Mouse (Mus musculus): Measurements from ENCODE around the gene Rimbp3.
"Not testable (repeated sequence)": the region's sequence is repeated elsewhere in the genome, so short reads cannot be mapped to it uniquely, and the experiment has no call there.

The Rimbp3 gene

DNA sequence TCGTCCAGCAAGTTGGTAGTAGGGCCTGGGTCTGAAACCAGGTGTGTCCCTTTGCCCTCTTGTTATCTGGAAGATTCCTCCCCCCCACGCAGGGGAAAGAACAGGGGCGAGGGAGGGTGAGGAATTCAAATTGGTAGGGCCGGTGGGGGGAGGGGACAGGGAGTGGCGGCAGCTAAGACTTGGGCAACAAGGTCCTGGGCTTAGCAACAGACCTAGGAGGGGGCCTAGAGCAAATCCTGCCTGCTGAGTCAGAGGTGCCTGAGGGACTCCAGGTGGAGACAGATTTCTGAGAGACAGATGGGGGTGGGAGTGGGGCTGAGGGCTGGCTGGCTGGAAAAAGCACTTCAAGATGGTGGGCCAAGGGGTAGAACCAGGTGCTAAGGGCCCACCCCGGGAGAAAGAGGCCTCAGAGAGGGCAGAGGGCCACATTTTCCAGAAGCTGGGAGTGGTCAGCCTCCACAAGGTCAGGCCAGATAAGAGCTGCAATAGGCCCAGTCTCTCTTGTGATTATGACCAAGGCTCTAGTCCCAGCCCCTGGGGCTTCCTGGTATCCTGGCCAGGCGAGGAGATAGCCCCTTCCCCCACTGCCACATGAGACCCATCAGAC lies 11.8 kb downstream of the Rimbp3 start:
- DNase-seq (ENCODE audit: low spot score in 2 of 2), result no peak

DNA sequence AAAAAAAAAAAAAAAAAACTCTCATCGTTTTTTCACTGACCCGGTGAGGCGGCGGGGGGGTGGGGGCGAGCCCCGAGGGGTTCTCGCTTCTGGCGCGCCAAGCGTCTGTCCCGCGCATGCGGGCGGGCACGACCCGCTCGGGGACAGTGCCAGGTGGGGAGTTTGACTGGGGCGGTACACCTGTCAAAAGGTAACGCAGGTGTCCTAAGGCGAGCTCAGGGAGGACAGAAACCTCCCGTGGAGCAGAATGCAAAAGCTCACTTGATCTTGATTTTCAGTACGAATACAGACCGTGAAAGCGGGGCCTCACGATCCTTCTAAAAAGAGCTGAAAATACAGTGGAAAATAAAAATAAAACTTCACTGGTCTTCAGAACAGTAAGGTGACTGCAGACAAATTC lies 13.8 kb downstream of the Rimbp3 start:
- peak; percentile 92 to 97 for DNase-seq (ENCODE audit: low spot score in 2 of 2)

DNA sequence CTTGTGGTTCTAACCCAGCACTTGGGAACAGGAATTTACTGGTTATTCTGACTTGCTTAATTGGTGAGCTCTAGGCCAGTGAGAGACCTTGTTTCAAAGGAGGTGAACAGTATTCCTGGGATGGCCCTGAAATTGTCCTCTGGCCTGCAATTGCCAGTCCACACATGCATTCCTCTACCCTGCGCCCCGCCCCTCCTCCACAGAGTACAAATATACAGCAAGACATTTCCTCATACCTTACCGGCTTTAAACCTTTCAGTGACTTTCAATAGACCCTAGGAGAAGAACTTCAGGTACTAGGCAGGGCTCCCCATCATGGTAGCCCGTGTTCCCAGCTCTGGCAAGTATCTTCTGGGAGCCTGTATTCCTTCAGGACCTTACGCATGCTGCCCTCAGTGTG lies 17.2 kb downstream of the Rimbp3 start:
- DNase-seq (ENCODE audit: low spot score in 2 of 2), result no peak

DNA sequence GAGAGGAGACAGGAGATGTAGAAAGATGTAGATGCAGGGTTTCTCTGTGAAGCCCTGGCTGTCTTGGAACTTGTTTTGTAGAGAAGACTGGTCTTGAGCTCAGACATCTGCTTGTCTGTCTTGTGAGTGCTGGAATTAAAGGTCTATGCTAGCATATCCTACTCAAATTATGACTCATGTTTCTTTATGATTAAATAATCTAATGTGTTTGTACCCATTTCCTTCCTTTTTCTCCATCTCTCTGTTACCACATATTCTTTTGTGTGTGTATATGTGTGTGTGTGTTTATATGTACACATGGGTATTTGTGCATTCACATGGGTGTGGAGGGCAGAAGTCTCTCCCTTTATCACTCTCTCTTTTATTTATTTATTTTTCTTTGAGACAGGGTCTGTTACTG lies 18.1 kb downstream of the Rimbp3 start:
- no peak for DNase-seq (ENCODE audit: low spot score in 2 of 2)

DNA sequence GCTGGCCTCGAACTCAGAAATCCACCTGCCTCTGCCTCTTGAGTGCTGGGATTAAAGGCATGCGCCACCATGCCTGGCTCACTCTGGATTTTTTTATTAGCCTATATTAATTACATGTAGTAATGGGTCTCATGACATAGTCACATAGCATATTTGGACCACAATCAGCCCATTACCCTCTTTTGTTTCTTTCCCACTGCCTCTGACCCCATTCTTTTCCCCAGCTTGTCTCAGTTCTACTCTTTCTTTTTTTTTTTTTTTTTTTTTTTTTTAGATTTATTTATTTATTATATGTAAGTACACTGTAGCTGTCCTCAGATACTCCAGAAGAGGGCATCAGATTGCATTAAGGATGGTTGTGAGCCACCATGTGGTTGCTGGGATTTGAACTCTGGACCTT lies 23.1 kb downstream of the Rimbp3 start:
- not testable (repeated sequence) for DNase-seq (ENCODE audit: low spot score in 2 of 2)

DNA sequence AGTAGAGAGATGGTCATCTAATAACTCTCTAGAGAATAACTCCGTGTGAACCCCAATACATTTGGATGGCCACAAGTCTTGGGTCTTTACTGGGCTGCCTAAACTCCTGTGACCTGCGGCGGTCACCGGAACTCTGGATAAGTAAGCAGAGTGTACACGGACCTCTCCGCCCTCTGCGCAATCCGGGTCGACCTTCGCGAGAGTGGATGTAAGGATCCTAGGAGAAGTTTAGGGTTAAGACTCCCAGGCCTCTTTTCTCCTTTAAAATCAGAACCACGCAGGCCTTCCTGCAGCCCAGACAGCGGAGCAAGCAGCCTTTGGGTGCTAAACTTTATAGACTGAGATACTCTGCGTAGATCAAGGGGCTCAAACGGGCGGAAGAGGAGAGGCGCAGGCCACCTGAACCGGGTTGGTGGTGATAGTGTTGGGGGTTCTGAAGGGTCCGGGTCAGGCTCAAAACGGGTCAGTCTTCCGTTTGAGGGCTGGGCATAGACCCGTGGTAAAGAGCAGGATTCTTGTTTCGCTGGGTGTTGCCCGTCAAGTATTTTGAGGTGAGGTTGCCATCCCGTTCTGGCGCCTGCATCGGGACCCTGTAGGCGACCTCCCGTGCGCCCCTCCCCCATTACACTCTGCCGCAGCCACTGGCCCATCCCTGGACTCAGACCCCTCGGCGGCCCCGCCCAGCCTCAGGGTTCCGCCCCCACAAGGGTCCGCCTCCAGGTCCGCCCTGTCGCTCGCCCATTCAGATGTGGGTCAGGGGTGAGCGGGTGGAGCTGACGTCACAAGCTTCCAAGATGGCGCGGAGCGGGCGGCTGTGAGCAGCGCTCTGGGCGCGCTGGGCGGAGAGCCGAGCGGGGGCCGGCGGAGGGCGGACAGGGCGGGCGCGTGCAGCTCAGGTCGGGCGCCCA lies 24.6 kb downstream of the Rimbp3 start, which contains the start of gene Hic2:
TSS of gene Hic2 (plus strand) at position 779 of the 908 bp plus-strand sequence.
- peak; percentile 68 to 77 for DNase-seq (ENCODE audit: low spot score in 2 of 2)

DNA sequence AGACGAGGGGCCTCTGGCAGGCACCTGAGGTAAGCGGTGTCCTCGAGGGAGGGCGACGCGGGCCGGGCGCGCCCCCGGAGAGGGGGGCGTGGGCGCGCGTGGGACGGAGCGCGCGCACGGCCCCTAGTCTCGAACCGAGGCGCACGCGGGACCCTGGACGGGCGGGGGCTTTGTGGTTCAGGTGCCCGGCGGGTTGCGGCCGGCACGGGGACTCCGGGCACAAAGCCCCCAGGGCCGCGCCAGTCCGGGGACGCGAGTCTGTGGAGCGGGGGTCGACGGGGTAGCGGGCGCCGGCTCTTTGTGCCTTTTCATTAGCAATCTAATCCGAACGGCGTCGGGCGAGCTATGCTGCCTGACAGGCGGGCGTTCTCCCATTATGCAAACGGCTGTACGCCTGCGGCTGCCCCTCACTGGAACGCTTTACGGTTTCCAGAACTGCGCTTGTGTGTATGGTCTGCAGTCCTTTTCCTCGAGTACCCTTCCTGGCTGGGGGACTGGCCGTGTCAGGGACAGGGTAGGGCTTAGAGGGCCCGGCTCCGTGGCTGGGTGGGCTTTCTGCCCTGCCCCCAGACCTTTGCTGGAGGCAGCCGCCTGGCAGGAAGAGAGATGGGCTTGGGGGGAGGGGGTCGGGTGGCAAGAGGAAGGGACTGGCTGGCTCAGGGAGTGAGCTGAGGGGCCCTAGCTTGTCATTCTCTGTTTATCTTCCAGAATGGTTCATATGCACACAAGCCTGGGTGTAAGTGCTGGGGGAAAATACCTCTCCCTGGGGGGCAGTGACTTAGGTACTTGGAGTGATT lies 25.5 kb downstream of the Rimbp3 start:
- no peak for DNase-seq (ENCODE audit: low spot score in 2 of 2)

DNA sequence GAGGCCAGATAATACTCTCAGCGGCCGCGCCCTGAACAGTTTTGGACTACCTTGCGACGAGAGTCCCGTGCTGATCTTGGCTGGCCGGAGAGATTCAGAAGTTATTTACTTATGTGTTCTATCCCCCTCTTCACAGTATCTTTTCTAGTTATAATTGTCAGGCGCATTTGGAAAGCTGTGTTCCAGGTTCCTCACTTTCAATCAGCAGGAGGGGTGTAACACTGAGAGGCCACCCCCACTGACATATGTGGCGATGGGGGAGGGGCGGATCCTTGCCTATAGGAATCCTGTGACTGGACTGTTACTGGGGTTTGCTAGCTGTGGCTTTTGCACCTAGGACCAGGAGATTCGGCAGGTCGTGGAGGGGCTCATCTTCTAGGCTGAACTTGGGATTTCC lies 26.1 kb downstream of the Rimbp3 start:
- DNase-seq (ENCODE audit: low spot score in 2 of 2), result no peak

DNA sequence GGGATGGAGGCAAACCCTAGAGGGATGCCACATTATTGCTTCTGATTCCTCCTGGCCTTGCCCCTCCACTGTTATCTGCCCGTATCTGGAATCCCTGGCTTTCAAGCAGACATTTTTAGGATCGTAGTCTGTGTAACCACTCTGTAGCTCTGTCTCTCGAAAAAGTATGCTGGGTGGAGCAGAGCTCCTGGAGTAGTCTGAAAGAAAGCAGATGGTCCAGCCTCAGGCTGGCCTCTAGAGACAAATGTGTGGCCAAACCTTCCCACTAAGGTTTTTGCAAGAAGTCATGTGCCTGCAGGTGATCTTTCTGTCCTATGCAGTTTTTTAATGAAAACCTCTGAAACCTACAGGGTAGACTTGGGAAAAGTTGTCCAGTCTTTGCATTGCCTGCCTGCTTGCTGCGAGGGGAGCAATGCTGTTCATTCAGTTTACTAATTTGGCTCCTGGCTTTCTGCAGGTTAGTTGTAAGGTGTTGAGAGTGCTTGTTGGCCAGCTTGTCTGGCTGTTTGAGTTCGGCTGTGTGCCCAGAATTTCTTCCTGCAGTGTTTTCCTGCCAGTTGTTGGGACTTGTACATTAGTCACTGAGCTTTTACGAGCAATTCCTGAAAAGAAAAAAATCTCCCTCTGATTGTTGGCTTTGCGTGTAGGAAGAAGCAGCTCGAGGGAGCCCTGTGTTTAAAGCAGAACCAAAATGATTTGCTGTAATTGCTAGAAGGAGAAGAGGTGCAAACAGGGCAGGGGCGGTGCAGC lies 26.7 kb downstream of the Rimbp3 start:
- no peak for DNase-seq (ENCODE audit: low spot score in 2 of 2)

DNA sequence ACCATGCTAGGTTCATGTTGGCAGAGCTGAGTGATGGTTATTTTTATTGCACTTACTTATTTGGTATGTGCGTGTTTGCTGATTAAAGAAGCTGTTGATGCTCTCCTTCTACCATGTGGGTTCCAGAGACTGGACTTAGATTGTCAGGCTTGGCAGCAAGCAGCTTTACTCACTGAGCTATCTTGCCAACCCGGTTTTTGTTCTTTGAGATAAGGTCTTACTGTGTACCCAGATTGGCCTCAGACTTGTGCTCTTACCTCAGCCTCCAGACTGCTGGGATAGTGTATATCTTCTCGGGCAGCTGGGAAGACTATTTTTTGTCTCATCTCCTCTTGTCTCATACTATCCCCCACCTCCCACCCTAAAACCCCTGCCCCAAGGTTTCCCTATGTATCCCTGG lies 29.2 kb downstream of the Rimbp3 start:
- DNase-seq (ENCODE audit: low spot score in 2 of 2), result no peak

DNA sequence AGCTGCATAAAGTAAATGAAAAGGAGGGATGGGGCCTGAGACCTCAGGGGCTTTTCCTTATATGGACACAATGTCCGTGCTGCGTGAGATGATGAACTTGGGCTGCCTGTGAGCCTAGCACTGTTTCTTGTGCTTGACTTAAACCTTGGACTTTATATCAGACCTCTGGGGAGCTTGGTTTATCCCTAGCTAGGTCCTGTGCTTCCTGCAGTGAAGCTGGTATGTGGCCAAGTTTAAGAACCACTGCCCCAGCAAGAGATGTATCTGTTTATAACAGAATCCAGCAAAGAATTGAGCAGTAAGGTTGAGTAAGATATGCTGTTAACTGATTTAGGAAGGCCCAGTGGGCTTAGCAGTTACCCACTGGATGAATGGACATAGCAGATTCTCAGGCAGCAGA lies 31.0 kb downstream of the Rimbp3 start:
- DNase-seq (ENCODE audit: low spot score in 2 of 2), result no peak

DNA sequence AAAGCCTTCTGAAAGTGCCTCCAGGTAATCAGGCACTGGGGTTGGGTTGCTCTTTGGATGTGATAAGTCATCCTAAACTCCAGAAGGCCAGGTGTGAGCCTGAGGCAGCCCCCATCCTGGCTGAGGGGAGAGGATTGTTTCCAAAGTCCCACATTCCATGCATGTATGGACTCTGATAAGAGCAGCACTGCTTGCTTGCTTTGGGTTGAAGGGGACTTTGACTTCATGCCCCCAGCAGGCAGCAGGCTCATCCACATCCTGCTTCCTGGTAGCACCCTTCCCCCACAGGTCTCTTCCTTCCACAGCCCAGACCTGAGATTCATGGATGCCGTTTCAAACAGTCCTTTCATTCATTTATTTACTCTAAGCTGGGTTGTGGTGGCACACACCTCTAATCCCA lies 35.3 kb downstream of the Rimbp3 start:
- DNase-seq (ENCODE audit: low spot score in 2 of 2), result no peak

DNA sequence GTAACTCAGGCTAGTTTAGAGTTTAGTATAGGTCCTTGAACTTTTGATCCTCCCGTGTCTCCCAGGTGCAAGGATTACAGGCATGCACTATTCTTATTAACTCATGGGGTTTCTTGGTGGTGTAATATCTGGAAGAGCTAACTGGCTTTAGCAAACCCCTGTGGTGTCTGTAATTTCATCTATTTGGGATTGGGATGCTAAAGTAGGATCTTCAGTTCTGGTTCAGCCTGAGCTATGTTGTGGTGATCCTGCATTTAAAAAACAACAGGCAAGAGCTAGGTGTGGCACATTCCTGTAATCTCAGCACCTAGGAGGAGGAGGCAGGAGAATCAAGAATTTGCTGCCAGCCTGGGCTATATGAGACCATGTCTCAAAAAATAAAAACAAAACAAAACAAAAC lies 36.6 kb downstream of the Rimbp3 start:
- no peak for DNase-seq (ENCODE audit: low spot score in 2 of 2)

DNA sequence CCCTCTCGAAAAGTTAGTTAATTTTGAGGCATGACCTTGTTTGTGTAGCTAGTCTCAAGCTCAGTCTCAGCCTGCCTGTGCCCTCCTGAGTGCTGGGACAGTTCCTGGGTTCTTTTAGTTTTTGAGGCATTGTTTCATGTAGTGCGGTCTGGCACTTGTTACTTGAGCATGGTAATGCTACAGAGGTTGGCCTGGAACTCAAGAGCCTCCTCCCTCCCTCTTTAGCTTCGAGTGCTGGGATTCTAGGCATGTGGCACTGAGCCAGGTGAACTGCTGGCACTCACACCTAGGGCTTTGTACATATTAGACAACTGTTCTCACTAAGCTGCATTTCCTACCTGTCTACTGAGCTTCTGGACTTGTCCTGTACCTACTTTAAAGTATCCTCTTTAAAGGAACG lies 39.3 kb downstream of the Rimbp3 start:
- DNase-seq (ENCODE audit: low spot score in 2 of 2), result no peak

DNA sequence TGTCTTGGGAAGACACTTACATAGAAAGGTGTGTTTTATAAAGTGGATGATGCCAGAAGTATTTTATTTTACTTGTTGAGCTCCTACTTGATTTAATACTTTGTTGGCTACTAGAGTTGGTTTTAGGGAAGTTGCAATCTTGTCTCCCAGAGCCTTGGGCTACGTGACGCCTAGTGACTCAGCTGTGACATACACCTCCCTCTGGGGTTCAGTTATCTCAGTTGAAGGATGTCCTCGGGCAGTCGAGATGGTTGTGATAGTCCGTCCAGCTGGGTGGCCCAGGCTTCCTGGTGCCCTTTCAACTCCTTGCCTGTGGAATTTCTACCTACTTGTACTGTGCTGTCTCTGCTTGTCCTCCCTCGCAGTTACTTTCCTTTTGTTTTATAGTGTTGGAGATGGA lies 40.7 kb downstream of the Rimbp3 start:
- DNase-seq (ENCODE audit: low spot score in 2 of 2), result no peak

DNA sequence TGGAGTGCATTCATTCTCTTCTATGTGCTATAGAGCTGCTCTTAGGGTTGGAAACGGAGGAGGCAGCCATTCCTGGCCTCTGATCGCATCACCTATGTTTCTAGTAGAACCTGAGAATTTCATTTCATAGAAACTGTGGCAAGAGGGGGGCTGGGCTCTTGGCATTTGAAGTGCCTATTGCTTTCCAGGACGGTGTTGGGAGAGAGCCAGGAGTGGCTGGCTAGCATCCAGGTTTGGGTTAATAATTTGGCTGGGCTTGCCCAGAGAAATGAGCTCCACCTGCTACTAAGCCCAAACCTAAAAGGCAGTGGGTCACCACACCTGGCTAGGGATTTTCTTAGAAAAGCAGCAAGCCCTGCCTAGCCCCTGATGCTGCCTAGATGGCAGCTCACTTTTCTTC lies 43.1 kb downstream of the Rimbp3 start:
- DNase-seq (ENCODE audit: low spot score in 2 of 2), result no peak

DNA sequence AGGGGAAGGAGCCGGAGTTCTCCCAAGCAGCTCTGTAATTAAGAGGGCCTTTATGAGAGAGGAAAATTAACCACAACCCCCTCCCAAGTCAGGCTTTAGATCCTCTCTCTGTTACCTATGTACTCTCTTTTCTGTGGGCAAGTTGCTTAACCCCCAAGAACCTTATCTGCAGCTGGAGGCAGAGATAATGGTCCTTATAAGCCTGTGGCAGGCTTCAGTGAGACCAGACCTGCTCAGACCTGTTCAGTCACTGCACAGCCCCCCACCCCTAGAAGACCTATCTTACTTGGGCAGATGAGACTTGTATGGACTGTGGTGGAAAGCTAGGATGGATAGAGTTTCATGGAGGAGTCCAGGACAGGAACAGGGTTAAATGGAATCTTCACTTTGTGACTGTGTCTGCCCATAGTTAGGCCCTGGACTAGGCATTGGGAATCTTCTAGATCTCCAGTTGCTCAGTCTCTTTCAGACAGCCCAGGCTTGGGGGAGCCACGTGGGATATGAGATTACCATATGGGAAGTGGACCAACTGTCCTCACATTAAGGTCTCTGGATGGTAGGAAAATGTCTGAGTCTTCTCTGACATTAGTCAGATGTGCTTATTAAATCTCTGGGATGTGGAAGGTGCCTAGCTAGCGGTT lies 43.8 kb downstream of the Rimbp3 start:
- DNase-seq (ENCODE audit: low spot score in 2 of 2), result no peak

DNA sequence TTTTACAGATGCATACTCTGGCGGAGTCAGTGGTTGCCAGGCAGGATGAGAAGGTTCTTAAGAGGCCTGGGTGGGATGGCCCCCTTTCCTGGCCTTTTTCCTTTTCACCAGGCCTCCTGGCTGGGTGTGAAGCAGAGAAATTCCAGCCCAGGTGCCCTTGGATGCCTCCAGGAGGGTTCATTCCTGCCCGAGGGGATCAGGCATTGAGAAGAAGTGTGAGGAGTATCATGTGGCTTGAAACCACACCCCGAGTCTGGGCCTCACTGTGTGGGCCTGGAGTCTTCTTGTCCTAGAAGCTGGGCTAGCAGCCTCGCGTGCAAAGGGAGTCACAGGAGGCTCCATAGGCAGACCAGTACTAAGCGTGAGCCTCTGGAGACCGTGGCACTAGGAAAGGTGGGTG lies 44.4 kb downstream of the Rimbp3 start:
- DNase-seq (ENCODE audit: low spot score in 2 of 2), result no peak

DNA sequence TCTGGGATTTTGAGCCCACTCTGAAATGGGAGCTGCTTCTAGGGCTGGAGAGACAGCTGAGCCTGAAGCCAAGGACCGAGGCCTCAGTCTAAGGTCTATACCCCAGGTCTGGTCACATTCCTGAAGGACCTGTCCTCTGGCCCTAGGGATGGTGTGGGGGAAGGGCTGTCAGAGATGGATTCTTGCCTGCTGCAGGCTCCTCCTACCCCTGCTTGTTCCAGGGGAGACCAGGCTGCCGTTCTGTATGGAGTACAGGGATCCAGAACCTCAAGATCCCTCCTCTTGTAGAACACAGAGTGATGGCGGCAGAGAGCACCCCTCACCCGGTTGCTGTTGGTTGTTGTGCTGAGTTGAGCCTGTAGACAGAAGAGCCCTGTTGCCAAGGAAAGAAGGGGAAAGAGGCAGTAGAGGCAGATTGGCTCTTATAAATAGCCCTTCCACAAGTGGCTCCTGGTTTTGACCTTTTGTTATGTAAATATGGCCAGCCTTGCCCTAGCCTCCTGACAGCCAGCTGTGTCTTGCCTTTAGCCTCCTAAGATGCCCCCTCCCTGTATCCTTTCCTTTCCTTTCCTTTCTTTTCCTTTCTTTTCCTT lies 45.7 kb downstream of the Rimbp3 start:
- no peak for DNase-seq (ENCODE audit: low spot score in 2 of 2)

DNA sequence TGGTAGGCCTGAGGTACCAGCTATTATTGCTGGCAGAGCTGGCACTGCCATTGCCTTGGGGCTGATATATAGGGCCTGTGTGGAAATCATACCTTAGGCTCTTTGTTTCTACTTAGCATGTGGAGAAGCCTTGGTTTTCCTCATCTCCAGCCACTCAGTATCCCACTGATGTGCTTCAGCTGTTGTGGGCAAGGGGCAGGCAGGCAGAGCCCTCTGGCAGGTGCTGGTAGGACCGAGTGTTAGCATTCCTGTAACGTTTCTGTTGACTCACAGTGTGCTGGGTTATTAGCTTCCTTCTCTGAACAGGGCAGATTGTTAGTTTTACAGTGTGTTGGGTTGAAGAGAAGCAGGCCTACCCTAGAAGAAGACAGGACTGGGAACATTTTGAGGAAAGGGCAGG lies 46.9 kb downstream of the Rimbp3 start:
- no peak for DNase-seq (ENCODE audit: low spot score in 2 of 2)

DNA sequence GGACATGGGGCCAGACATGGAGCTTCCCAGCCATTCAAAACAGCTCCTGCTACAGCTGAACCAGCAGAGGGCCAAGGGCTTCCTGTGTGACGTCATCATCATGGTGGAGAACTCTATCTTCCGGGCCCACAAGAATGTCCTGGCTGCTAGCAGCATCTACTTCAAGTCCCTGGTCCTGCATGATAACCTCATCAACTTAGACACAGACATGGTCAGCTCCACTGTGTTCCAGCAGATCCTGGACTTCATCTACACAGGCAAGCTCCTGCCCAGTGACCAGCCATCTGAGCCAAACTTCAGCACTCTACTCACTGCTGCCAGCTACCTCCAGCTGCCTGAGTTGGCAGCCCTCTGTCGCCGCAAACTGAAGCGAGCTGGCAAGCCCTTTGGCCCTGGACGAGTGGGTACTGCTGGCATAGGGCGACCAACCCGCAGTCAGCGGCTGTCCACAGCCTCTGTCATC lies 49.0 kb downstream of the Rimbp3 start:
- DNase-seq (ENCODE audit: low spot score in 2 of 2), result no peak

Measured in spleen, postnatal 14 days (tissue).